Mouse (Mus musculus) telencephalon, adult 2 months (tissue): Measurements from ENCODE around the gene 1700019A02Rik.

ENCODE experiments used
- DNase-seq: peaks from one replicate; pipeline ENCODE4 v3.0.0-alpha.2; 2011; ENCODE audit warnings: low read depth, low spot score

1700019A02Rik gene

DNA sequence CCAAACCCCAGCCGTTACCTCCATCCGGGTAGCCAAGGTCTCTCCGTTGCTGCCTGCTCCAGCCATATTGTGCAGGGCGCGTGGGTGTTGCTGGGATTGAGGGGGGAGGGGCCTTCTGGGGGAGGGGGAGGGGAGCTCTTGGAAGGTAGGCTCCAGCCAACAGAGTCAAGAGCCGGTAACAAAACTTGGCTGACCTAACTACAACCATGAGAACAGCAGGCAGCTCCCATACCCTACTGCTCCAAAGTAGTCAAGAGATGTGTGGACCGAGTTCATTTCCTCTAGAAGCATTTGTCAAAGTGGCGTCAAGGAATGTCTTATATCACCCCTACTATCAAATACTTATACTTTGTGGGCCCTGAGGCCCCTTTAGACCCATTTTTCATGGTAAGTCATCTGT, at the start of gene 1700019A02Rik:
Gene 1700019A02Rik (minus strand): TSS at position 101 of the 400 bp plus-strand sequence.
- DNase-seq: no peak

DNA sequence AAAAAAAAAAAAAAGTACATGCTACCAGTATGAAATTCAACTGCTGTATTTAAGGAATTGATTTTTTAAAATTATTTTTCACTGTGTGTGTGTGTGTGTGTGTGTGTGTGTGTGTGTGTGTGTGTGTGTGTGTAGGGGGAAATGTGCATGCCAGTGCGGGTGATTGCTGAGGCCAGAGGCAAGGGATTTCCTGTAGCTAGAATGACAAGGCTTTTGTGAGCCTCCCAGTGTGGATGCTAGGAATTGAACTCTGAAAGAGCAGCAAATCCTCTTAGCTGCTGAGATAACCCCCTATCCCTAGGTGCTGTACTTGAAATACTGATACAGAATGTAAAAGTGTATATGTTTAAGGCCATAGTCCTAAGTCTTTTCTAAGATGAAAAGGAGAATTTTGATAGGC, 38.6 kb upstream of the 1700019A02Rik start:
- DNase-seq: no peak

DNA sequence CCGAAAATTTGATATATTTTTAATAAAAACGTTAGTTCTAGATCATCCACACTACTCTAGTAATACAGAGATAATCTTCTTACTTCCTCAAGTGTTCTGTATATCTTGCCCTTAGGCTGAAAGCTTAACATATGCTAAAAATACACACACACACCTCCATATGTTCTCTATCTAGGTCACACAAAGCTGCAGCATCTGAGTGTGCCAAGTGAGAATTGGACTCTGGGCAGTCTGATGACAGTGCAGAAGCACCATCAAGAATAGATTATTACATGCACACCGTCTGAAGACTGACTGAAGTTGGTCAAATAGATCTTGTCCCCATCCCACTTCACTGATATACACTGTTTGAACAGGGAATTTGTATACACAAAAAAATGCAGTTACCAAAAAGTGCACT, 38.2 kb upstream of the 1700019A02Rik start:
- peak; percentile 38 for DNase-seq

DNA sequence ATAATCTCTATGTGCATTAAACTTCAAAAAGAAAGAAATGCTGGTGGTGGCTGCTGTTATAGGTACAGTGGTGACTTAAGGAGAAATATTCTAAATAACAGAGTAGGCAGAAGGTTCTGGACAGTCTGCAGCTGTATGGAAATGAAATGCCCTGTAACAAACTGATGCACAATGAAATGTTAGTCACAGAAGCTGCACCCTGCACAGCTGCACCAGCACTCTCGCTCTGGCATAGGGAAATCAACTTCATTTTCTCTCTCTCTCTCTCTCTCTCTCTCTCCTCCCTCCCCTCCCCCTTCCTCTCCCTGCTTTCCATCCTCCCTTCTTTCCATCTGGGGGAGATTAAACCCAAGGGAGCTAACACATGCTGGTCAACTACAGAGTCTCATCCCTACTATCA, 37.3 kb upstream of the 1700019A02Rik start:
- no peak for DNase-seq

DNA sequence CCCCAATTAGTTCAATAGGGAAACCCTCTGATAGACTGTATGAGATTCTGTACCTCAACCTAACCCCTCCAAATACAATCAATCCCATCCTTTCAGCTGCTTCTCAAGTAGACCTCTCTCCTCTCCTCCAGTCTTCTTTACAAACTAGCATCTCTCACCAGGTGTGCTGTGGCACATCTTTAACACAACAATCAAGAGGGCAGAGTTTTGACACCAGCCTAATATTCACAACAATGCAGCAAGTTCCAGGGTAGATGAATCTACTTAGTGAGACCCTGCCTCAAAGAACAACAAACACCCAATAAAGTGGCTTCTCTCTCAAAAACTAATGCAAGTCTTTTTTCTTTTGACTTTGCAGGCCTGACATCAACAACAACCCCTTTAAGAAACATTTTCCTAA, 22.7 kb upstream of the 1700019A02Rik start:
- DNase-seq: no peak

DNA sequence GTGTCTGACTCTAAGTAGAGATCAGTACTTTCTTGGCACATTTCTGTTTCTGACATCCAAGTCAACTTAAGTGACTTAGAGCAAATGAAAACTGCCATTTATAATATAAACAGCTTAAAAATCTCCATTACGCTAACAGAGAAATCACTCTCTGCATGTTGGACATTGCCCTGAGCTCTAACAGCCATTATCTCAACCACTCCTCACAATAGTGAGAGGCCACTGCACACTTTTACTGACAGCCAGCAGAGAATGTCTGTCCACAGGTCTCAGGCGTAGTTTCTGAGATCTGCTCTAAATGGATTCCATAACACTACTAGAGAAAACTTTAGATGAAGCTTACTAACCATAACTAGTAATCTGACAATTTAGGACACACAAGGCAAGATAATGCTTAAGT, 16.5 kb upstream of the 1700019A02Rik start:
- DNase-seq: no peak

DNA sequence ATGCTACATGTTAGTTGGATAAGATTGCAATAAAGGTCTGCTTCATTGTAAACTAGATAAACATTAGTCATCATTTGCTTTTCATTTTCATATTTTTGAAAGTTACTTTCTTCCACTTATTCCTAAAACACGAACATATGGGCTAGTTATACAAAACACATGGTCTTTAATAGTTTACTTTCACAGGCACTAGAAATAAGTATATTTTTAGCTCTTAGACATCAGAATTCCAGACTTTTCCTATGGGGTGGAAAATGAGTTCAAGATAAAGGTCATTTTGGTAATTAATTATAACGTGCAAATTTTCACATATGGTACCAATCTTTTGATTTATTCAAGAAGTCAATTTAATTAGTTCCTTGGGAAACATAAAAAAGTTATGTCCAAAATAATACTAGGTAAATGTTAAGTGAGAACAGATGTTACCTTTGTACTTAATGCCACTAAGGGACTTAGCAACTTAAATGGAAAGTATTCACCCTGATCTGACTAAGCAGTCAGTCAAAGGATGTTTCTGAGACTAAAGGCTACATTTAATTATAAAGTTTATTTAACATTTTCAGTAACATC, 14.3 kb upstream of the 1700019A02Rik start:
- no peak for DNase-seq

DNA sequence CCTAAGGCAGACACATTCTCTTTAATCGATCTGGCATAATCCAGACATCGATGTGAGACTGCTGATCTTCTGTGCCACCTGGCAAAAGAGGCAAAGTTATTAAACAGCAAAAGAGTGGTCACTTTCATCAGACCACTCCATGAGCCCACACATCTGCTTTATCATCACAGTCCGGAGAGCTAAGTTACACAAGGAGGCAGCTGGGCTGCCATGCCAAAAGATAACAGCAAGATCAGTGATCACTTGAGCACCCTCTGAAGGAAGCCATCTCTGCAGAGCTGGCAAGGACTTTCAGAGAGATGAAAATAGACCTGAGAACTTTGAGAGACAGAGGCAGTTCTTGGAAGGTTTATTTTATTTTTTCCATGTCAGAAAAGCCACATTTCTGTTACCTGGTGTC, 7.1 kb upstream of the 1700019A02Rik start:
- DNase-seq: no peak

DNA sequence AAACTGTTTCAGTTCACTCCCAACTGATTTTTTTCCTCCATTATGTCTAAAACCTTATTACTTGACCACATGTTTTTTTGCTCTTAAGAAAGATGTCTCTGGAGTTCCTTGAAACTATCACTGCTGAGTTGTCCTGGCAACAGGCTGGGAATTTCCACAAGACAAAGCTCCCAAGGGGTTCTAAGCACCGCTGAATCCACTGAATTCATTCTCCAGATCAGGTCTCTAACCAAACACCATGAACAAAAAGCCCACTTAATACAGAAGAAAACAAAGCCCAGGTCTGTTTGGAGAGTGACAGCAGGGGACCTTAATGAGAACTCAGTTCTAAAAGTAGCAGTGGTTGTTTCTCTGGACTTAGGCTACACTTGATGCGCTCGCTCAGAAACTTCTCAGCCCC, 3.8 kb upstream of the 1700019A02Rik start:
- DNase-seq: no peak

DNA sequence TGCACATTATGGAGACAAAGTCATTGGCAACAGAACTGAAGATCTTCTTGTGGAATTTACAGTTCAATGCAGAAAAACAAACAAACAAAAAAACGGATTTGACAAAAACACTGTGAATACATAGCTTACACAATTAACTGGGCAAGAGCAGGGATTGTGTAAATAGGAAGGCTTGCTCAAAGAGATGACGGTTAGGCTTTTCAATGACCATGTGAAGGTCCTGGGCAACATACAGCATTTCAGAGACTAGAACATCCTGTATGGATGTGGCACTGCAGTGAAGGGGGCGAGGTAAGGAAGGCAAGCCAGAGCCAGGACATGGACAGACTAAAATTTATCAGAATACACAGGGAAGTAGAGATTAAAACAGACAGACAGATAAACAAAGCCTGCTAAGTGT, 2.2 kb upstream of the 1700019A02Rik start:
- no peak for DNase-seq

DNA sequence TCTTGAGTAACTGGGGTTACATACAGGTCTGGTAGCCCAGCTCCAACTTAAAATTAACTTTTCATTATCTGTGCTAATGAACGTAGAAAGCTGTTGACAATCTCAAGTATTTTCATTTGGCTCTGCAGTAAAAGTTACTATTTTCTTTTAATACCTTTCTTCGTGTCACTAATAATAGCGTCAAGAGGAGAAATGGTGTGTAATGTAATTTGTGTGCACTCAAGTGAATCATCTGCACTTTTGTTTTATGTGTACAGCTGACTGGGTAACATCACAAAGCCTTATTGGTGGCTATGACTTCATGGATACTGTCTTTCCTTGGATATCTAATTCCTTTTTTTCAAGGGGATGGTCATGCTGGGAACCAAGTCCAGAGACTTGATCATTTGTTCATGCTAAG, 1.1 kb downstream of the 1700019A02Rik start:
- no peak for DNase-seq

DNA sequence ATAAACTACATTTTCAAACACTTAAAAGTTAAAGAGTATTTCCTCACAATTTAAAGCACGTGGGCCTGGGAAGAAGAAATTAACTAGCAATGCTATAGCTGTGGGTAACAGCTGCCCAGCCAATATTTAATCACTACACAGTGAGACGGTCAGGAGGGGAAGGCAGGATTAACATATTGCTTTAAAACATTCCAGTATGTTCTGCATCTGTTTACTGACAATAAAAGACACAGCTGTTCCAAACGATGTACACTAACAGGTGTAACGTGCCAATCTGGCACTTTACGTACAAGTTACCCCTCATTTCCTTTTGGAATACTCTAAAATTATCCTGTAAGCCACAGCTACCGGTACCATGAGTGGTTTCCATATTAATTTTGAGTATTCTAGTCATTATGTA, 29.7 kb downstream of the 1700019A02Rik start:
- no peak for DNase-seq

DNA sequence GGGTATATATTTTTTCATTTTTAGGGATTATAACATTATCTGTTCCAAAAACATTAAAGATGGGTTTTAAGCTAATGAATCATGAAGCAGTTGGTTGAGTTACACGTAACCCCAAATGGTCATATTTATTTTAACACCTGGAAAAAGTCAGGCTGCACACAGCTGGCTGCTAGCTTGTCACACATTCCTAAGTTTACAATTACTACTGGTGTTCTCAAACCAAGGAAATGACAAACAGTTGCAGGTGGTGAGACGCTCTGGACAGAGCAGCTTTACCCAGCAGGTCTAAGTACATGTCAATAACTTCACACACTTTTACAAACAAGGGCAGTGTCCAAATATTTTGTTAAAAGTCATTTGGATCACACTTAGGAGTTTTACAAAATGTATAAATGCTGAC, 64.4 kb downstream of the 1700019A02Rik start:
- DNase-seq: no peak

DNA sequence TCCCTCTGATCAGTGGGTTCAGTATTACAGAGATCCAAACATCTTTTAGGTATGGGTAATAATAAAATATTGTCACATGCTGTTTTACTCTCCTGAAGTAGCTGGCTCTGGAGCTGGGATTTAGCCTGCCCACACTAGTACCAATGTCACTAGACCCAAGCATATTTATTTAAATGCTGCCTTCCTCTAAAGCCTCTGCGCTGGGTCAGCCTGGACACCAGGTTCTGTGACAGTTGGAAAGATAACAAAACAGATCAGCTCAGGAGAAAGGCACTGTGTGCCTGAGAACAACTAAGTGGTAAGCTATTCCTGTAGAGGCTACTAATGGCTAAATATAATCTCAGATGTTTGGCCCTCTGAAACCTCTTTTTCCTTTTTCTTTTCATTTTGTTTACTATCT, 76.9 kb downstream of the 1700019A02Rik start:
- DNase-seq: no peak
